Mouse (Mus musculus): ENCODE results near the gene Atp8b2.

GRCm38 (mm10) chr3:89994807-89995515 is 31.7 kb upstream of the Atp8b2 start:
- TF ChIP-seq CTCF (conservative IDR thresholded peaks at IDR 0.05; ENCODE audit: insufficient read depth, insufficient read length, low read depth, low read length) (0 out of 2 replicates have a peak, but pooled peaks have one; percentile 2), POLR2A (IDR thresholded peaks at IDR 0.05; ENCODE audit: low read depth, low read length) (no peak)
